Mouse (Mus musculus) neural tube, embryonic 13.5 days (tissue): ENCODE results near the gene Ung. TPM values are rescaled to one million over a fixed set of nuclear protein-coding genes. Genes with fewer than 3 reads are reported as not detected.

Experiments used
- ATAC-seq: fragments of 200-750 bp; cut with Nextera tagmentation; 2 replicates; pipeline ENCODE4 v1.8.0; 2017; ENCODE audit warnings: low read depth, mild to moderate bottlenecking, moderate TSS enrichment, moderate library complexity
- H3K27ac ChIP-seq: fragments of 300-500 bp; sonication (generic); replicated peaks from 2 replicates; pipeline ENCODE4 v1.5.1; 2015; ENCODE audit warnings: moderate library complexity, mild to moderate bottlenecking, inconsistent platforms
- H3K27me3 ChIP-seq: fragments of 300-500 bp; sonication (generic); 2 replicates; pipeline ENCODE4 v1.6.1; 2015; ENCODE audit warnings: mild to moderate bottlenecking, inconsistent platforms
- H3K36me3 ChIP-seq: fragments of 300-500 bp; sonication (generic); 2 replicates; pipeline ENCODE4 v1.6.1; 2015; ENCODE audit warnings: mild to moderate bottlenecking, inconsistent platforms
- H3K4me1 ChIP-seq: fragments of 300-500 bp; sonication (generic); replicated peaks from 2 replicates; pipeline ENCODE4 v1.6.1; 2015; ENCODE audit warnings: inconsistent platforms
- H3K4me2 ChIP-seq: fragments of 300-500 bp; sonication (generic); 2 replicates; pipeline ENCODE4 v1.6.1; 2015; ENCODE audit warnings: inconsistent platforms, mild to moderate bottlenecking, moderate library complexity
- H3K4me3 ChIP-seq: fragments of 300-500 bp; sonication (generic); 2 replicates; pipeline ENCODE4 v1.5.1; 2015; ENCODE audit warnings: mild to moderate bottlenecking, inconsistent platforms
- H3K9ac ChIP-seq: fragments of 300-500 bp; sonication (generic); 2 replicates; pipeline ENCODE4 v1.6.1; 2015; ENCODE audit warnings: moderate library complexity, mild to moderate bottlenecking, inconsistent platforms
- H3K9me3 ChIP-seq: fragments of 300-500 bp; sonication (generic); 2 replicates; pipeline ENCODE4 v1.6.1; 2016; ENCODE audit warnings: inconsistent platforms
- WGBS: fragments of 180-500 bp; shearing (Covaris S2); methylation state at CpG from one replicate; pipeline ENCODE4 v1.1.7; 2015; 5-methylcytosine and 5-hydroxymethylcytosine counted together
- polyA plus RNA-seq: library from polyadenylated mRNA; unstranded; fragments of >200 nt; fragmentation: Nextera tagmentation; extraction: Ambion mirVana; gene quantifications from 2 replicates; pipeline ENCODE4 v1.2.1, GENCODE M21; 2015

Gene Ung
- polyA plus RNA-seq, 1 experiment from 2014 or later = 9.0 TPM

- 85% methylated on average over 4 of the region's 4 CpGs for WGBS
- H3K4me1 ChIP-seq = peaks cover 10% of the 10 kb centered on the region
- no peak overlapping the region for H3K9ac ChIP-seq
- H3K36me3 ChIP-seq = no peaks in the 10 kb centered on the region
- H3K9me3 ChIP-seq = no peaks in the 10 kb centered on the region
- H3K27ac ChIP-seq = no peak overlapping the region
- no peak overlapping the region for H3K4me3 ChIP-seq
- peaks cover 22% of the 10 kb centered on the region for H3K27me3 ChIP-seq
- no peak for ATAC-seq
- H3K4me2 ChIP-seq = no peak overlapping the region
Measured at GRCm38 (mm10) chr5:114177966-114178719, 48.0 kb downstream of the Ung start.

GRCm38 (mm10) chr5:114179541-114179940, 49.4 kb downstream of the Ung start:
- no peak overlapping the region for H3K9ac ChIP-seq
- 88% methylated on average over 11 of the region's 11 CpGs for WGBS

DNA sequence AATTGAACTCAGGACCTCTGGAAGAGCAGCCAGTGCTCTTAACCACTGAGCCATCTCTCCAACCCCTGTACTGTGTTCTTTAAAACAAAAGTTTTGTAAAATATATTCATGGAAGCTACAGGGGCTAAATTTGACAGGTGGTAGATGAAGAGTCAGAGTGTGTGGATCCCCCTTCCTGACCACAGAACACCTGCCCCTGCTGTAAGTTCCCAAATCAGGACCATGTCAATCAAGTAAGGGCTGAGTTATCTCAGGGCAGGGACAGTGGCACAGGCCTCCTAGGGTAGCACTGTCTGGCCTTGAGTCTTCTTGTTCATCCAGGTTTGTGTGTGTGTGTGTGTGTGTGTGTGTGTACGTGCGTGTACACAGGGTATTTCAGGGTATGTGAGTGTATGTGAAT, 53.3 kb downstream of the Ung start:
- Histone ChIP-seq H3K9ac (no peak overlapping the region), H3K4me2 (no peak overlapping the region), H3K36me3 (no peaks in the 10 kb centered on the region), H3K27me3 (no peaks in the 10 kb centered on the region), H3K4me3 (no peak overlapping the region), H3K9me3 (no peaks in the 10 kb centered on the region), H3K27ac (no peak overlapping the region), H3K4me1 (no peaks in the 10 kb centered on the region)
- no peak for ATAC-seq
- 97% methylated on average over 2 of the region's 2 CpGs for WGBS

More at GRCm38 (mm10) chr5:114179541-114179940, 49.4 kb downstream of the Ung start:
- Histone ChIP-seq H3K27me3 (peaks cover 20% of the 10 kb centered on the region), H3K4me2 (no peak overlapping the region), H3K27ac (no peak overlapping the region), H3K36me3 (no peaks in the 10 kb centered on the region), H3K4me1 (peaks cover 10% of the 10 kb centered on the region), H3K9me3 (no peaks in the 10 kb centered on the region), H3K4me3 (no peak overlapping the region)
- no peak for ATAC-seq

- no peaks in the 10 kb centered on the region for H3K27me3 ChIP-seq
- no peaks in the 10 kb centered on the region for H3K9me3 ChIP-seq
- H3K4me3 ChIP-seq = no peak overlapping the region
- H3K36me3 ChIP-seq = no peaks in the 10 kb centered on the region
- no peak overlapping the region for H3K9ac ChIP-seq
- H3K27ac ChIP-seq = no peak overlapping the region
- WGBS = 63% methylated on average over 2 of the region's 2 CpGs
- no peak overlapping the region for H3K4me2 ChIP-seq
- H3K4me1 ChIP-seq = no peaks in the 10 kb centered on the region
- ATAC-seq = no peak
Measured at GRCm38 (mm10) chr5:114187108-114187507, 56.9 kb downstream of the Ung start.

Other genes with a start within 250 kb of the Ung start
- 183 and 200 TPM in 2 replicates for gene Coro1c, start 221.6 kb upstream of the Ung start, polyA plus RNA-seq
- gene Ssh1, start 136.5 kb upstream of the Ung start, polyA plus RNA-seq = 12.9 and 16.8 TPM in 2 replicates
- gene Dao, start 126.7 kb upstream of the Ung start, polyA plus RNA-seq = not detected in 2 replicates
- 15.3 and 16.4 TPM in 2 replicates for gene Usp30, start 64.9 kb upstream of the Ung start, polyA plus RNA-seq
- gene Svop, start 38.8 kb upstream of the Ung start, polyA plus RNA-seq = 71.9 and 79.6 TPM in 2 replicates
- 7.3 and 9.7 TPM in 2 replicates for gene Alkbh2, start 2.2 kb upstream of the Ung start, polyA plus RNA-seq
- gene Acacb, start 16.1 kb downstream of the Ung start, polyA plus RNA-seq = 3.1 and 3.3 TPM in 2 replicates
- 0.25 and 0.32 TPM in 2 replicates for gene Foxn4, start 143.4 kb downstream of the Ung start, polyA plus RNA-seq
- gene Myo1h, start 158.8 kb downstream of the Ung start, polyA plus RNA-seq = 0.38 and 0.59 TPM in 2 replicates